ENCODE assay signal across 20 mouse cellular contexts in the genomic region with DNA sequence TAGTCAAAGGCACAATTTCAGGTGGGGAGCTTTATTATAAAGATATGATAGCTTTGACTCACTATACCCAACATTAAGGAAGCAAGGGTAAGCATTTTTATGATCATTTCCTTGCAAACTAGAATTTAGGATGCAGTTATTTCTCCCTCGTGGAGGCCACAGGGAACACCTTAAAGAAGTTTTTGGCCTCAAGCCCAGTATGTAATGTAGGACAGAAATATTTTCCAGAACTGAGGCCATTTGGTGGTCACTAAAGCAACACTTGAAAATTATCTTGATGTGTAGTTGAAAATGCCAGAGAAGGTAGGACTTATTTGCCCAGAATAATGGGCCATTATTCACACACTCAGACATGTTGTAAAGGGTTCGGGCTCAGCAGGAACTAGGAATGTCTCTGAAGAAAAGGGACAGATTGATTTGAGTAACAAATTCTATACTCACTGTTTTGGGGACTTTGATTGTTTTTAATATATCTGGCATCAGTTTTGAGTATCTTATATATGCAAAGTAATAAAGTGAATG.
DNase-seq lines count a peak whose midpoint lies in the region; ATAC-seq and TF ChIP-seq lines count a peak whose summit lies in the region.
"Had no signal": no experiment of that assay in that cellular context is flagged by ENCODE, and none has a peak within 500 bp of the region (broad histone marks: within the 10 kb centered on the region; RNA-seq: fewer than 3 reads in every experiment).

No protein-coding gene starts in this region.

- peaks cover 6% of the 10 kb centered on the region for H3K4me1 ChIP-seq in limb, embryonic 13.5 days
- no peaks in the 10 kb centered on the region for H3K4me1 ChIP-seq in limb, embryonic 10.5 days
- peaks cover 9% of the 10 kb centered on the region for H3K4me1 ChIP-seq in lung, embryonic 15.5 days
- H3K4me1 ChIP-seq in lung, postnatal 0 days (ENCODE audit: insufficient read depth, low read depth, low read length) = no peaks in the 10 kb centered on the region
- H3K4me1 ChIP-seq in limb, embryonic 14.5 days (ENCODE audit: control insufficient read depth, insufficient read depth, low read length) = peaks cover 3% of the 10 kb centered on the region; the same call in 1 of the 2 replicates
- H3K4me1 ChIP-seq in forebrain, embryonic 13.5 days = no peaks in the 10 kb centered on the region

- no peak overlapping the region for H3K9ac ChIP-seq in limb, embryonic 13.5 days
- no peak overlapping the region for H3K9ac ChIP-seq in lung, embryonic 15.5 days
- no peak overlapping the region for H3K9ac ChIP-seq in lung, postnatal 0 days (replicated peaks; ENCODE audit: low read depth)
- H3K9ac ChIP-seq in limb, embryonic 14.5 days (ENCODE audit: low read depth, low read length, severe bottlenecking) = no peak overlapping the region
- H3K9ac ChIP-seq in forebrain, embryonic 13.5 days = no peak overlapping the region
- H3K9ac ChIP-seq: embryonic facial prominence, embryonic 13.5 days had no signal

- no peak overlapping the region for H3K27ac ChIP-seq in limb, embryonic 13.5 days
- H3K27ac ChIP-seq in limb, embryonic 10.5 days = no peak overlapping the region
- no peak overlapping the region for H3K27ac ChIP-seq in lung, embryonic 15.5 days
- H3K27ac ChIP-seq in lung, postnatal 0 days (ENCODE audit: low read length) = no peak overlapping the region
- H3K27ac ChIP-seq in limb, embryonic 14.5 days (replicated peaks; ENCODE audit: low read depth, low read length) = no peak overlapping the region
- H3K27ac ChIP-seq in forebrain, embryonic 13.5 days = no peak overlapping the region
- H3K27ac ChIP-seq: embryonic facial prominence, embryonic 13.5 days had no signal

- no peak for TF ChIP-seq EP300 in lung, postnatal 0 days (IDR thresholded peaks at IDR 0.05)

- H3K36me3 ChIP-seq in limb, embryonic 13.5 days = no peaks in the 10 kb centered on the region
- no peaks in the 10 kb centered on the region for H3K36me3 ChIP-seq in limb, embryonic 10.5 days
- H3K36me3 ChIP-seq in lung, embryonic 15.5 days = no peaks in the 10 kb centered on the region
- H3K36me3 ChIP-seq in lung, postnatal 0 days (ENCODE audit: insufficient read depth, low read length) = no peaks in the 10 kb centered on the region
- H3K36me3 ChIP-seq in limb, embryonic 14.5 days (ENCODE audit: control insufficient read depth, insufficient read depth, low read length) = no peaks in the 10 kb centered on the region
- no peaks in the 10 kb centered on the region for H3K36me3 ChIP-seq in forebrain, embryonic 13.5 days (ENCODE audit: poor library complexity, severe bottlenecking)
- H3K36me3 ChIP-seq: embryonic facial prominence, embryonic 13.5 days had no signal

- TF ChIP-seq POLR2A in limb, embryonic 14.5 days (IDR thresholded peaks at IDR 0.05; ENCODE audit: borderline replicate concordance, extremely low read depth, insufficient read depth, insufficient read length) = no peak

- H3K4me2 ChIP-seq in limb, embryonic 13.5 days (replicated peaks) = no peak overlapping the region
- H3K4me2 ChIP-seq in lung, embryonic 15.5 days = no peak overlapping the region
- no peak overlapping the region for H3K4me2 ChIP-seq in lung, postnatal 0 days (replicated peaks; ENCODE audit: low read depth, low read length)
- H3K4me2 ChIP-seq in limb, embryonic 14.5 days (replicated peaks; ENCODE audit: low read depth, low read length, severe bottlenecking) = no peak overlapping the region
- H3K4me2 ChIP-seq in forebrain, embryonic 13.5 days = no peak overlapping the region
- H3K4me2 ChIP-seq: embryonic facial prominence, embryonic 13.5 days had no signal

- no peaks in the 10 kb centered on the region for H3K27me3 ChIP-seq in limb, embryonic 13.5 days
- H3K27me3 ChIP-seq in limb, embryonic 10.5 days (ENCODE audit: low read depth, poor library complexity, severe bottlenecking) = no peaks in the 10 kb centered on the region
- H3K27me3 ChIP-seq in lung, embryonic 15.5 days = no peaks in the 10 kb centered on the region
- no peaks in the 10 kb centered on the region for H3K27me3 ChIP-seq in lung, postnatal 0 days (replicated peaks; ENCODE audit: insufficient read depth, low read length)
- H3K27me3 ChIP-seq in limb, embryonic 14.5 days (ENCODE audit: control insufficient read depth, insufficient read depth, low read length) = no peaks in the 10 kb centered on the region
- no peaks in the 10 kb centered on the region for H3K27me3 ChIP-seq in forebrain, embryonic 13.5 days
- H3K27me3 ChIP-seq: embryonic facial prominence, embryonic 13.5 days had no signal

- no peaks in the 10 kb centered on the region for H3K9me3 ChIP-seq in limb, embryonic 13.5 days
- no peaks in the 10 kb centered on the region for H3K9me3 ChIP-seq in limb, embryonic 10.5 days (replicated peaks)
- H3K9me3 ChIP-seq in lung, embryonic 15.5 days = no peaks in the 10 kb centered on the region
- H3K9me3 ChIP-seq in lung, postnatal 0 days (ENCODE audit: low read length) = no peaks in the 10 kb centered on the region
- no peaks in the 10 kb centered on the region for H3K9me3 ChIP-seq in limb, embryonic 14.5 days (ENCODE audit: control insufficient read depth, low read length)
- no peaks in the 10 kb centered on the region for H3K9me3 ChIP-seq in forebrain, embryonic 13.5 days (replicated peaks)
- H3K9me3 ChIP-seq: embryonic facial prominence, embryonic 13.5 days had no signal

- peak; percentile 67; the same call in 1 of the 2 replicates for ATAC-seq in limb, embryonic 13.5 days (ENCODE audit: low FRiP score, low read depth)
- ATAC-seq in lung, embryonic 15.5 days (ENCODE audit: borderline replicate concordance, extremely low read depth, low FRiP score, low TSS enrichment) = peak; percentile 74; the same call in 1 of the 2 replicates
- no peak for ATAC-seq in lung, postnatal 0 days
- ATAC-seq in limb, embryonic 14.5 days (ENCODE audit: low FRiP score, low read depth) = 0 out of 2 replicates have a peak, but pooled peaks have one; percentile 30
- ATAC-seq in forebrain, embryonic 13.5 days = no peak
- ATAC-seq: forebrain, embryonic 14.5 days; forebrain, embryonic 16.5 days had no signal

- 33% methylated on average over 2 of the region's 2 CpGs for WGBS in limb, embryonic 13.5 days
- 86% methylated on average over 2 of the region's 2 CpGs for WGBS in limb, embryonic 10.5 days
- 21% methylated on average over 2 of the region's 2 CpGs for WGBS in lung, embryonic 15.5 days
- WGBS in lung, postnatal 0 days = 29% methylated on average over 2 of the region's 2 CpGs
- 27% methylated on average over 2 of the region's 2 CpGs for WGBS in limb, embryonic 14.5 days
- 76% methylated on average over 2 of the region's 2 CpGs for WGBS in forebrain, embryonic 13.5 days

- no peak for TF ChIP-seq CTCF in lung, postnatal 0 days (IDR thresholded peaks at IDR 0.05)

- no peak overlapping the region for H3K4me3 ChIP-seq in limb, embryonic 13.5 days
- no peak overlapping the region for H3K4me3 ChIP-seq in limb, embryonic 10.5 days
- H3K4me3 ChIP-seq in lung, embryonic 15.5 days = no peak overlapping the region
- no peak overlapping the region for H3K4me3 ChIP-seq in lung, postnatal 0 days (ENCODE audit: low read depth, low read length)
- no peak overlapping the region for H3K4me3 ChIP-seq in limb, embryonic 14.5 days (replicated peaks; ENCODE audit: low read length)
- H3K4me3 ChIP-seq in forebrain, embryonic 13.5 days = no peak overlapping the region
- H3K4me3 ChIP-seq: embryonic facial prominence, embryonic 13.5 days had no signal

- DNase-seq in limb, embryonic 10.5 days (ENCODE audit: low spot score) = no peak
- no peak for DNase-seq in lung, postnatal 10 days
- DNase-seq in lung, postnatal 0 days (ENCODE audit: low spot score) = peak; percentile 9
- DNase-seq in lung, postnatal 36 days = no peak
- peak; percentile 47 for DNase-seq in limb, embryonic 14.5 days (ENCODE audit: low spot score)
- DNase-seq: adrenal gland, adult 2 months; adrenal gland, postnatal 10 days; adrenal gland, postnatal 25 days; cerebellum, adult 11 months; cerebellum, adult 18-20 months; cerebellum, adult 8-10 months; cerebellum, adult 9-11 months; cerebellum, postnatal 36 days; embryo, embryonic 11 days had no signal

Comparison
In these comparisons a context has a peak if more than half of its experiments do, and no peak if none do; other contexts are left out.
1. ATAC-seq: peak in limb, embryonic 13.5 days (single experiment), lung, embryonic 15.5 days (single experiment) and limb, embryonic 14.5 days (single experiment); none in lung, postnatal 0 days (single experiment) and forebrain, embryonic 13.5 days (single experiment).
2. DNase-seq: peak in lung, postnatal 0 days (single experiment) and limb, embryonic 14.5 days (single experiment); none in limb, embryonic 10.5 days (single experiment), lung, postnatal 10 days (single experiment) and lung, postnatal 36 days (single experiment).